Mouse (Mus musculus) cerebellum, postnatal 4 days (tissue): ENCODE measurements at regions not wholly inside any gene's neighbourhood (a gene's known extent, or its start where the extent isn't known, plus 50 kb on each side); places are given as distances from the start of the nearest gene placed in this dataset.
"Not testable (repeated sequence)": the region's sequence is repeated elsewhere in the genome, so short reads cannot be mapped to it uniquely, and the experiment has no call there.

Experiments
- DNase-seq, 2 experiments: peaks; one replicate each; pipeline ENCODE4 v3.0.0; 2022; ENCODE audit warnings: low spot score in 2 of 2, mixed read lengths in 1 of 2

DNA sequence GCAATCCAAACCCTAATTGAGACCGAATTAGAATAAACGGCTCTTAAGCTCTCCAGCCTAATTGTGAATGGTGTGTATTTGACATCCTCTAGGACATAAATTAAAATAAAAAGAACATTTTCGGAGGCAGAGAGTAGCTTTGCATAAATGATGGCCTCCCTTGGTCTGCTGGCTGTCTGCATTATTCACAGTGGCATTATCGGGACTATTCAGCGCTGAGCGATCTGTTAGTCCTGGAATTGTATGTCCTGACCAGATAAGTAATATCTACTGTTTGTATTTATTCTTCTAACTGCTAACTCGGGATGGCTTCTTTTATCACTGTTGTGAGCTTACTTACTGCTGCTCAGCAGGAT is 299.6 kb downstream of the Chl1 start:
- DNase-seq = no peak

DNA sequence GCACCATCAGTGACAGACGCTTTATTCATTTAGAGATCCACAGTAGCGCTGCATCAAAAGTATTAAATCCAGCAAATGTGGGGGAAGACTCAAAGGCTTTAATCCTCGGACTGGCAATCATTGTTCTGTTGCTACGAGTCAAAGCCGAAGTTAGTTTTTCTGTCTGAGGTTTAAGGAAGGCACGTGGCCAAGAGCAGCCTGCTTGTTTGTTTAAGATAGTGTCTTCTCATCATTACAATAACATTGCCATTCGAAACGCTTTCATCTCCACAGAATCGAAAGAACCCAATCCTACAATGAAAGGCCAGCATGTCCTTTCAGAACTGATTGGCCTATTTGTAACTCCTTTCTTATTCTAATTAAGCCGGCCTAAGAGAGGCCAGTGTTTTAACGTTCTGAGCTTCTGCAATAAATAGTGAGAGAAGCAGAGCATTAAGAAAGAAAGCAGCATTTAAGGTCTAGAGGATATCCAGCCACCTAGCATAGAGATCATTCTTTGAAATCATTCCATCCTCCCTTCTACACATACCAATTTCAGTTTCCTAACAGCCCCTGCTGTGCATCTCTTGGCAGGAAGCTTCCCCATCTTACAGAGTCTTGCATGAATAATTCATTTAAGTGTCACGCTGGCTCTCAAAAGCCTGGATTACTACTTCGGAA is 300.1 kb downstream of the Chl1 start:
- DNase-seq = peak in 1 of 2 experiments; percentile 15

DNA sequence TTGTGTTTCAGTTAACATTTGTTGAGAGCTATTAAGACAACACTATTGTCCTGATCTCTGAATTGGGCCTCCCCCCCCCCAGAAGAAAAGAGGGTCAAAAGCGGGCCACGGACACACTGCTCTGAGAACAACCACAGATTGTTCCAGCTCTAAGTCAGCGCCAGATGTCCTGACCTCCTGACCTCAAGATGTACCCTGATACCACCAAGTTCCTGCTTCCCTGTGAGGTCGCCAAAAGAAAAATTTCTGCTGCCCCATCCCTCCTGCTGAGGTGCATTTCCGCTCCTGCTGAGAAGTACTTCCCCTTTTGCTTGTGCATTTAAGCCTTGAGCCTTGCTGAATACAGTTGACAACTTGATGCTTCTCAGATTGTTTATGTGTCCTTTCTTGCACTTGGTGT is 306.0 kb downstream of the Chl1 start:
- DNase-seq = not testable (repeated sequence)

- no peak for DNase-seq
Measured at GRCm38 (mm10) chr6:103826042-103826441, 315.7 kb downstream of the Chl1 start.

DNA sequence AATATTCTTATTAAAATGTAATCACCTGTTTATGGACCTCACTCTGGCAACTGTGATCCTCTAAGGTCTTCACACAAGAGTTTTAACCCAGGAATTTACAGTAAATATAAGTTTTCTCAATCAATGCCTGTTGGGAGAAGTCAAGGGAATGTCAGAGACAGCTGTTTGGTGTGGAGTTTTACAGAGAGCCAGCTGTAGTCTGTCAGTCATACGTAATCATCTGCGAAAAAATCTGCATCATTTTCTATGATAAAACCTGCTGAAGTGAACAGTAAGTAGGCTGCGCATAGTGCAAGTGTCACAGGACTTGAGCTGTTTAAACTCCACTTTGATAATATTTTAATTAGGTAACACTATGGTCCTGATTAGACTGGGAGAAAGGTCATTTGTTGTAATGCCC is 317.2 kb downstream of the Chl1 start:
- no peak for DNase-seq

GRCm38 (mm10) chr6:103828866-103829265 is 318.5 kb downstream of the Chl1 start:
- DNase-seq = no peak

DNA sequence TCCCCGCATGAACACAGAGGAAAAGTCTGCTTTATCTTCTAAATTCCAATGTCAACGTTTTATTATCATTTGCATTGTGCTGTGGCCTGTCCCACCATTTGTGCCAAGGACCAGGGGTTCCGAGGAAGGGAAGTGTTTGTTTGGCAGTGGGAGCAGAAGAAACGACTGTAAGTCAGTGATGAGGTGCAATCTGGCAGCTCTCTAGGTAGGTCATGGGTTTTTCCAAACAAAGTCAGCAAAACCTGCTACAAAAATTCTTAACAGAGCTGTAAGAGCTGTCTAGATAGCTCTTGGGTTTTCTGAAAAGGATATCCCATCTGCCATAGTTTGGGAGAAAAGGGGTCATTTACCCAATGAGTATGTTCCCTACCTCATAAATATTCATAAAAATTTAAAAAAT is 321.9 kb downstream of the Chl1 start:
- no peak for DNase-seq

GRCm38 (mm10) chr6:103832808-103833207 is 322.4 kb downstream of the Chl1 start:
- DNase-seq = no peak

GRCm38 (mm10) chr6:103833501-103834132 is 323.2 kb downstream of the Chl1 start:
- DNase-seq = peak; percentile 48 to 67

DNA sequence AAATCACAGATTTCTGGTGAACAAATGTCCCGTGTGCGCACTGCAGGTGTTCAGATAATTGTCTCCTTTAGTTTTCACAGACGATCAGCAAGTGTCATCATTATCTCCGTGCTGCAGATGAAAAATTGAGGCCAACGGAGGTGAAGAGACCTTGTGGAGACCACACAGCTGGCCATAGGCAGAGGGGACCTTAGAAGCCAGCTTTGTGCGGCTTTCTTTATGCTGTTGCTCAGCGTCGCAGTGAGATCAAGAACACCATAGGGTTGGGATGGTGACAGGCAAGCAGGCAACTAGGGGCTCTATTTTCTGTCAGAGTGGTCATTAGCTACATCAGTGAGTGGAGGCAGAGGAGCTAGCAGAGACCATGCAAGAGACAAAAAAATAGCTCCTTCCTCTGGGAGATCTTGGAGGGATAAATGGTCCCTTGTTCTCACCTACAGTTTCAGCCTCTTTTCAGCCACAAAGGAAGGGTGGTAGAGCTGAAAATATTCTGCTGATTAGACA is 324.4 kb downstream of the Chl1 start:
- no peak for DNase-seq

- no peak for DNase-seq
Measured at GRCm38 (mm10) chr6:103859787-103860186, 349.4 kb downstream of the Chl1 start.

DNA sequence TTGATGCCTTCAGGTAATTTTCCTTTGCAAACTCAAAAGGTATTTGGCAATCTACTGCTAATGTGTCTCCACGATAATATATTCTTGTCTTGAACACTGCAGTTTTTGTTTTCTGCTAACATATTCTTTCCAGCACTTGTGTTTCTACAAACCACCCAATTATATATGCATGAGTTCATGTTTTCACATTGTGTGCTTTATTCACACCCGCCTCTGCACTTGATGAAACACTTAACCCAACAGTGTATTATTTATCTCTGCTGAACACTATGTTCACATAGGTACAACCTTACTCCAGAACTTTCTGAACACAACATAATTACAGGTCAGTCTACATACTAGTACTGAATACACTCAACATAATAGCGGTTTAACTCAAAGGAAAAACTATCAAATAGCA is 383.1 kb downstream of the Chl1 start:
- no peak for DNase-seq

DNA sequence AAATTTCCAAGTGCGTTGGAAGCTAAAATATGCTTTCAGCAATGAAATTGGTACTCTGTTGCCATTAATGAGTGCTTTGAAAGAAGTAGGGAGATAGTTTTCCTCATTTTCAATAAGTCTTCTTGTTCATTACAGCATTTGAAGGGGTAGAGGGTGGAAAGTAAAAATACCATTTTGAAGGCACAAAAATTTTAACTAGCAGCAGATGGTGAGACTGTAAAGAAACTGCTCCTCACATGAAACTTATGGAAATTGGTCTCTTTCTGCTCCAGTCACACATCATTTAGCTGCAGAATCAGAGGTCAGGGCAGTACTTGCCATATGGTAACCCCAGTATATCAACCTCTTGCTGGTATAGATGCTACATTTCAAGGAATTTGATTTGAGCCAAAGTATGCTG is 414.1 kb downstream of the Chl1 start:
- DNase-seq = no peak

- no peak for DNase-seq
Measured at GRCm38 (mm10) chr6:103927094-103927493, 416.7 kb downstream of the Chl1 start.

DNA sequence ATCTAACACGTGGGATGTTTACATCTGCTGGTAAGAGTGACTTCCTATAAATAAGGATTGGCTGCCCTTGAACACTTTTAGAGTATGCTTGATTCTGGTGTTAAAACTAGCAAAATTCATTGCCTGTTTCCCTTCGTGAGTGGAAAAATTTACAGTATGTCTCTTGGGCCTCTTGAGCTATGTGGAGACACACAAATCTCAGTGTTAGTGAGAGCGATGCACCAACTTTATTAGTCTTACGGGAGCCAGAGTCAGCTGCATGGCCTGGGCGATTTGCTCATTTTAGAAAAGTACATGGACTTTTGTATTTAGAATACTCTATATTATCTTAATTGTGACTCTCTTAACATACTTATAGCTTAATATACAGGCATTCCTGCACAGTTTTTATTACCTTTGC is 430.0 kb downstream of the Chl1 start:
- no peak for DNase-seq

DNA sequence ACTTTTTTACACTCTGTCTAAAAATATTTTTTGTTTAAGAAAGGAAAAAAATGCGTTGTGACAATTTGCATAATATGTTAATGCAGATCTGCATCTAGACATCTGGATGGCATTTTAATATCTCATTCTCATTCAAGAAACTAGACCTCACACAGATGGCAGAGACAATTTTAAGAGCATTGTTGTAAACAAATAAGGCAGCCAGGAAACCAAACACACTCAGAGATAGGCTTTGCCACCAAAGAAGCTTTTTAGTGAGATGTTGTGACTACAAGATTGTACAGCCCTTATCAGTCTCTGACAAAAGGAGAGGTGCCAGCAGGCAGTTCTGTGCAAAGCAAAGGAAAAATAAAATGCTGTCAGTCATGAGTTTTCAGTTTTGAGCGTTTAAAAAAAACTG is 434.0 kb downstream of the Chl1 start:
- DNase-seq = no peak

- DNase-seq = no peak
Measured at GRCm38 (mm10) chr6:103947474-103947873, 437.1 kb downstream of the Chl1 start.

- DNase-seq = no peak
Measured at GRCm38 (mm10) chr6:103953134-103953771, 442.9 kb downstream of the Chl1 start.

- DNase-seq = no peak
Measured at GRCm38 (mm10) chr6:103959002-103959401, 448.6 kb downstream of the Chl1 start.

DNA sequence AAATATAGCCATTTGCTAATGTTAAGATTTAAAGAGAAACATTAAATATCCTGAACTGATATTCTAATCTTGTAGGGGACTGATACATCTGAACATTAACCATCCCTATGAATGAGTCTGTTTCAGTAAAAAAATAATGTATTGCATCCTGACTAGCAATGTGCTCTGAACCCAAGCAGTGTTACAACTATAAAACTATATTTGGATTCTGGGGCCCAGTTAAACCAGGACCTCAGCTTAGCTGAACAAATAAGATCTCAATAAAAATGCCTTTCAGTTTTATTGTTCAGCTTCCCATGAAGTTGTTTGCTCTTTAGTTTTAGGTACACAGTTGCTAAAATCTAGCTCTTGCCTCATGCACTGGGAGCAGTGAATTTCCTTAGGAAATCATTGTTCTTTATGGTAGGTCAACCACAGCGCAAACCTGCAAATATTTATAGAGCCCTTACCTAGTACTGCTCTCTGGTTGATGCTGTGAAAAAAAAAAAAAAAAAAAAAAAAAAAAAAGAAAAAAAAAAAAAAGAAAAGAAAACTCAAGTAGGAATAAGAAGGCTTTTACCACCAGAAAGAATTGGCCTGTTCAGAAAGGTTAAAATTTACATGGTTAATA is 457.5 kb downstream of the Chl1 start:
- DNase-seq = no peak

DNA sequence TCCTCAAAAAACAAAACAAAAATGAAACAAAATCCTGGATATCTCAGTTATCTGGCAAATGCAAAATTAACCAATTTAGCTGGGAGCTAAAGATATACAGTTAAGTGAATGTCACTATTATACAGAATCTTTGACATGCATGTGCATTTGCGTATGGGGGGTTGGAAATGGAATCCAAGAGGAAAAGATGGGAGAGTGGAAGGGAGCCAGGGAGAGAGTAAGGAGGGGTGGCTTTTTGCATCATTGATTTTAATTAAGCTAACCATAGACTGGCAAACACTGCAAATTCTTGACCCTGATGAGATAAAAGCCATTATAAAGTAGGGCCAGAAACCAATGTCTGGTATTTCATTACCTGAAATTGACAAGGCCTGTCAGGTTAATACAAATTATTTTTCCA is 488.8 kb downstream of the Chl1 start:
- no peak for DNase-seq

DNA sequence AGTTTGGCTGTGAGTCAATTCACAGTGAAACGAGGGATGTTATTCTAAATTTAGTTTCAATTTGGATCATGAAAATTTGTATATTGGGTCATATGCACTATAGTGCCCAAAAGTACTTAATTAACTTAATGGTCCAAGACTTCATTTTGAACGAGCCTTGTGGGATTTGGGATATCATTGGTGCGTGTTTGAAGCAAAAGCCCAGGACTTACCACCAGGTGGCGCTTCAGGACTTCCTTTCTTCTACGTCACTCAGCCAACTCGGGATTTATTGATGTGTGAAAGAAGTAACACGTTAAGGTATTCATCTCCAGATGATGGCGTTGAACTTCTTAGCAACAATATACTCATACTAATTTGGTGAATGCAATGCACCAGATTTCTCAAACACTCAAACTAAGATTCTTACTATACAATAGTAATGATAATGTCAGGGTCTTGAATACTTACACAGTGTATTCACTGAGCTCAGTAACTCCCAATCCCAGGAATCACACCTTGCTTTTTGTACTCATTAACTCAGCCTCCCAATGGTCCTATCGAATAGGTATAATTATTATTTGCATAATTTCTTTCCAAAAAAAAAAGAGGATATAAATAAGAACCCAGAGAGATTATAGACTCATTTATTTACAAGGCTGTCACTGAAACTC is 464.0 kb upstream of the Cntn6 start:
- peak; percentile 69 to 86 for DNase-seq
